Mouse (Mus musculus): ENCODE measurements around the gene Cldn19. TPM values are rescaled to one million over a fixed set of nuclear protein-coding genes. Genes with fewer than 3 reads are reported as not detected.
"Not testable (repeated sequence)": the region's sequence is repeated elsewhere in the genome, so short reads cannot be mapped to it uniquely, and the experiment has no call there.

The Cldn19 gene
- total and polyA plus RNA-seq, 2 experiments from 2014 or later: 1.7 to 3.6 TPM

- no peak for ATAC-seq
- no peaks in the 10 kb centered on the region for H3K27me3 ChIP-seq (ENCODE audit: insufficient read depth, low read length)
- WGBS: 93% methylated on average over 5 of the region's 5 CpGs
Observed at GRCm38 (mm10) chr4:119262483-119262882, 7.3 kb downstream of the Cldn19 start.

DNA sequence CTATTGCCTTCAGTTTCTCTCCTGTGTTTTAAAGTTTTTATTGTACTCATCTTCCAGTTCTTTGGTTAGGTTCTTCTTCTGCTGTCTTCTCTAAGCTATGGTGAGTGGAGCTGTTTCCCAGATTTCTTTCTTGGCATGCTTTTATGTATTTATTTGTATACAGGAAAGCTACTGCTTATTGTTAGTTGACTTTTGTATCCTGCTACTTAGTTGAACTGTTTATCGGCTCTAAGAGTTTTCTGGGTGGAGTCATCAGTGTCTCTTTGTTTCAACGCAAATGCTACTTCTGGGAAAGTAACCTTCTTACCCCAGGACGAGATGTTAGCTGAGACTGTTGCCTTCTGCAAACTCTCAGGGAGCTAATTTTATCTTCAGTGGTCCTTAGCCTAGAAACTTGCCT, 8.2 kb downstream of the Cldn19 start:
- H3K9me3 ChIP-seq (ENCODE audit: low read length): no peaks in the 10 kb centered on the region
- TF ChIP-seq CTCF (IDR thresholded peaks at IDR 0.05; ENCODE audit: low read depth): no peak
- DNase-seq (ENCODE audit: low spot score) (no peak), ATAC-seq (no peak)
- WGBS: 78% methylated on average over 3 of the region's 3 CpGs
- H3K4me3 ChIP-seq (ENCODE audit: low read length): no peak overlapping the region
- no peaks in the 10 kb centered on the region for H3K27me3 ChIP-seq (ENCODE audit: insufficient read depth, low read length)
- H3K4me1 ChIP-seq (ENCODE audit: insufficient read depth, low read length): no peaks in the 10 kb centered on the region
- H3K9ac ChIP-seq (replicated peaks; ENCODE audit: low read length): no peak overlapping the region
- no peak overlapping the region for H3K4me2 ChIP-seq (ENCODE audit: low read depth, low read length)
- no peak overlapping the region for H3K27ac ChIP-seq
- H3K36me3 ChIP-seq (ENCODE audit: insufficient read depth, low read length): no peaks in the 10 kb centered on the region

More at GRCm38 (mm10) chr4:119262483-119262882, 7.3 kb downstream of the Cldn19 start:
- no peak for TF ChIP-seq CTCF (IDR thresholded peaks at IDR 0.05; ENCODE audit: low read depth)
- H3K9ac ChIP-seq (replicated peaks; ENCODE audit: low read length): no peak overlapping the region
- no peak overlapping the region for H3K4me2 ChIP-seq (ENCODE audit: low read depth, low read length)
- no peak overlapping the region for H3K27ac ChIP-seq
- no peak overlapping the region for H3K4me3 ChIP-seq (ENCODE audit: low read length)
- no peaks in the 10 kb centered on the region for H3K9me3 ChIP-seq (ENCODE audit: low read length)
- no peaks in the 10 kb centered on the region for H3K4me1 ChIP-seq (ENCODE audit: insufficient read depth, low read length)
- H3K36me3 ChIP-seq (ENCODE audit: insufficient read depth, low read length): no peaks in the 10 kb centered on the region
- DNase-seq (ENCODE audit: low spot score): no peak

GRCm38 (mm10) chr4:119266606-119267005, 11.4 kb downstream of the Cldn19 start:
- H3K27ac ChIP-seq: no peak overlapping the region
- no peak overlapping the region for H3K4me3 ChIP-seq (ENCODE audit: low read length)
- no peaks in the 10 kb centered on the region for H3K27me3 ChIP-seq (ENCODE audit: insufficient read depth, low read length)
- no peak overlapping the region for H3K4me2 ChIP-seq (ENCODE audit: low read depth, low read length)
- WGBS: 79% methylated on average over 13 of the region's 13 CpGs
- ATAC-seq (no peak), DNase-seq (ENCODE audit: low spot score) (no peak)
- peaks cover 18% of the 10 kb centered on the region for H3K36me3 ChIP-seq (ENCODE audit: insufficient read depth, low read length)
- H3K9me3 ChIP-seq (ENCODE audit: low read length): no peaks in the 10 kb centered on the region
- H3K4me1 ChIP-seq (ENCODE audit: insufficient read depth, low read length): no peaks in the 10 kb centered on the region
- no peak for TF ChIP-seq CTCF (IDR thresholded peaks at IDR 0.05; ENCODE audit: low read depth)
- no peak overlapping the region for H3K9ac ChIP-seq (replicated peaks; ENCODE audit: low read length)

DNA sequence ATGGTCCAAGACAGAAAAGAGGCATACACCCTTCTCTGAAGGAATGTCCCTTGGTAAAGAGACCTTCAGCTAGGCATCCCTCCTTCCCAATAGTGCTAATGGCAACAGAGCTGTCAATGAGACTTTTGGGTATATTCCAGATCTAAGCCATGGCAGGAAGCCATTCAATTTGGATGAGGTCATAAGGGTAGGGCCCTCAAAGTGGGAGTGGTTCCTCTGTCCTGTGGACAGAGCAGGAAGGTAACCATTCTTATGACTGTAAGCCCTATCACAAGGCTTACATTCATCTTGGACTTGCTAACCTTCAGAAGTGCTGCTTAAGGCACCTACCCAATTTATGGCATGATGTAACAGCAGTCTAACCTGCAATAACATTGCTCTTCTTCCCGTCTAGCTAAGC, 19.4 kb downstream of the Cldn19 start:
- no peak for DNase-seq (ENCODE audit: low spot score)
- 92% methylated on average over 1 of the region's 1 CpGs for WGBS
- peaks cover 62% of the 10 kb centered on the region for H3K36me3 ChIP-seq (ENCODE audit: insufficient read depth, low read length)
- H3K27ac ChIP-seq: no peak overlapping the region
- H3K27me3 ChIP-seq (ENCODE audit: insufficient read depth, low read length): no peaks in the 10 kb centered on the region
- H3K4me3 ChIP-seq (ENCODE audit: low read length): no peak overlapping the region
- no peak overlapping the region for H3K4me2 ChIP-seq (ENCODE audit: low read depth, low read length)
- H3K4me1 ChIP-seq (ENCODE audit: insufficient read depth, low read length): no peaks in the 10 kb centered on the region
- H3K9ac ChIP-seq (replicated peaks; ENCODE audit: low read length): no peak overlapping the region
- no peak for ATAC-seq
- no peak for TF ChIP-seq CTCF (IDR thresholded peaks at IDR 0.05; ENCODE audit: low read depth)
- no peaks in the 10 kb centered on the region for H3K9me3 ChIP-seq (ENCODE audit: low read length)

DNA sequence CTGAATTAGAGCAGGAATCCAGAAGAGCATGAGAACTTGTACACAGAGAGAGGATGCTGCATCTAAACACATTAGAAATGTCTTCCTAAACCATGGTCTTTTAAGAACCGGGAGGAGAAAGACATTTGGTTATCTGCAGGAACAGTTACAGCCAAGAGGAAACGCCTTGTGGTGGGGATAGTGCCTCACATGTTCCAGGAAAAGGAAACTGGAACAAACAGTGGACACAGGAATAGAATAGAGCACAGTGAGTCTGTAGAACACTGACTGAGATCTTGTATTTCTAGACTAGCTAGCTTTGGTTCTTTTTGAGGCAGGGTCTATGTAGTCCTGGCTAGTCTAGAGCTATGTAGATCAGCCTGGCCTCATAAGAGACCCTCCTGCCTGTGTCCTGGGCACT, 20.0 kb downstream of the Cldn19 start:
- Histone ChIP-seq H3K4me2 (ENCODE audit: low read depth, low read length) (no peak overlapping the region), H3K9ac (replicated peaks; ENCODE audit: low read length) (no peak overlapping the region), H3K4me3 (ENCODE audit: low read length) (no peak overlapping the region), H3K27ac (no peak overlapping the region), H3K9me3 (ENCODE audit: low read length) (no peaks in the 10 kb centered on the region), H3K36me3 (ENCODE audit: insufficient read depth, low read length) (peaks cover 60% of the 10 kb centered on the region), H3K4me1 (ENCODE audit: insufficient read depth, low read length) (no peaks in the 10 kb centered on the region), H3K27me3 (ENCODE audit: insufficient read depth, low read length) (no peaks in the 10 kb centered on the region)
- ATAC-seq (no peak), DNase-seq (ENCODE audit: low spot score) (no peak)
- 87% methylated on average over 2 of the region's 2 CpGs for WGBS
- no peak for TF ChIP-seq CTCF (IDR thresholded peaks at IDR 0.05; ENCODE audit: low read depth)

DNA sequence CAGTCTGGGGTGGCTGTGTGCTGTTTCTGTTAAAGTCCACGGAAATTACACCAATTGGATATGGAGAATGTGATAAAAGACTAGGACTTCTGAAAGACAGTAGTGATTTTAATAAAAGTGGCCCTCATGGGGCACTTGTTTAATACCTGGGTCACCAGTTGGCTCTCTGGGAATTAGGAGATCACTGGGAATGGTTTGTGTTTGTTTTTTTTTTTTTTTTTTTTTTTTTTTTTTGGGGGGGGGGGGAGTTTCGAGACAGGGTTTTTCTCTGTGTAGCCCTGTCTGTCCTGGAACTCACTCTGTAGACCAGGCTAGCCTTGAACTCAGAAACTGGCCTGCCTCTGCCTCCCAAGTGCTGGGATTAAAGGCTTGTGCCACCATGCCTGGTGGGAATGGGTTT, 20.5 kb downstream of the Cldn19 start:
- Histone ChIP-seq H3K27me3 (ENCODE audit: insufficient read depth, low read length) (no peaks in the 10 kb centered on the region), H3K9me3 (ENCODE audit: low read length) (no peaks in the 10 kb centered on the region), H3K27ac (no peak overlapping the region), H3K9ac (replicated peaks; ENCODE audit: low read length) (no peak overlapping the region), H3K4me1 (ENCODE audit: insufficient read depth, low read length) (no peaks in the 10 kb centered on the region), H3K4me3 (ENCODE audit: low read length) (no peak overlapping the region), H3K36me3 (ENCODE audit: insufficient read depth, low read length) (peaks cover 56% of the 10 kb centered on the region), H3K4me2 (ENCODE audit: low read depth, low read length) (no peak overlapping the region)
- 86% methylated on average over 2 of the region's 2 CpGs for WGBS
- ATAC-seq (no peak), DNase-seq (ENCODE audit: low spot score) (no peak)
- TF ChIP-seq CTCF (IDR thresholded peaks at IDR 0.05; ENCODE audit: low read depth): no peak

DNA sequence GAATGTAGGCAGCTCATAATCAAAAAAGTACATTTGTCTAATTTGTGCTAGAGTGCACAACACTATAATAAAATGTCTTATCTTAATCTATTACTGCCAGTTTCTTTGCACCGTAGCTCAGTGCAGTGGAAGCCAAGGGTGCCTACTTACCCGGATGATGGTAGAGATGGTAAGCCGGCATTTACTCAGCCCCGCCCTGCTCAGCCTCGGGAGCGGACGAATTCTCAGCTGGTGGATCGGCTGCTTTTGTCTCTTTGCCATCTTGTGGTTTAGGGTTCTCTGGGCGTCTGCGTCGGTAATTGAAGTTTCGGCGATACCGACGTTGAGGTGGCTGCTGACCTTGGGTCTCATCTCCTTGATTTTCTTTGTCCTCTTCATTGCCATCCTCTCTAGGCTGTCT, 23.6 kb downstream of the Cldn19 start:
- peaks cover 58% of the 10 kb centered on the region for H3K36me3 ChIP-seq (ENCODE audit: insufficient read depth, low read length)
- H3K4me1 ChIP-seq (ENCODE audit: insufficient read depth, low read length); H3K27me3 ChIP-seq (ENCODE audit: insufficient read depth, low read length); ATAC-seq; H3K27ac ChIP-seq; H3K9ac ChIP-seq (replicated peaks; ENCODE audit: low read length); H3K4me3 ChIP-seq (ENCODE audit: low read length); DNase-seq (ENCODE audit: low spot score); H3K9me3 ChIP-seq (ENCODE audit: low read length); H3K4me2 ChIP-seq (ENCODE audit: low read depth, low read length): not testable (repeated sequence)
- WGBS: 88% methylated on average over 15 of the region's 15 CpGs

Measured in hindbrain, postnatal 0 days (tissue).